Mouse (Mus musculus) frontal cortex, adult 2 months (tissue): Measurements from ENCODE around the gene Grik1. TPM values are rescaled to one million over a fixed set of nuclear protein-coding genes. Genes with fewer than 3 reads are reported as not detected.

Experiments used
- DNase-seq, 2 experiments: peaks; one replicate each; pipeline ENCODE4 v3.0.0; 2022; ENCODE audit warnings: low spot score in 1 of 2; ENCODE audit errors: extremely low spot score in 1 of 2
- polyA plus RNA-seq: library from polyadenylated mRNA; depleted of rRNA; stranded (reverse); fragments of >200 nt; gene quantifications from 2 replicates; pipeline ENCODE4 v1.2.3, GENCODE M21; 2012; rRNA removed

The Grik1 gene
- 13.5 and 14.6 TPM in 2 replicates for polyA plus RNA-seq

DNA sequence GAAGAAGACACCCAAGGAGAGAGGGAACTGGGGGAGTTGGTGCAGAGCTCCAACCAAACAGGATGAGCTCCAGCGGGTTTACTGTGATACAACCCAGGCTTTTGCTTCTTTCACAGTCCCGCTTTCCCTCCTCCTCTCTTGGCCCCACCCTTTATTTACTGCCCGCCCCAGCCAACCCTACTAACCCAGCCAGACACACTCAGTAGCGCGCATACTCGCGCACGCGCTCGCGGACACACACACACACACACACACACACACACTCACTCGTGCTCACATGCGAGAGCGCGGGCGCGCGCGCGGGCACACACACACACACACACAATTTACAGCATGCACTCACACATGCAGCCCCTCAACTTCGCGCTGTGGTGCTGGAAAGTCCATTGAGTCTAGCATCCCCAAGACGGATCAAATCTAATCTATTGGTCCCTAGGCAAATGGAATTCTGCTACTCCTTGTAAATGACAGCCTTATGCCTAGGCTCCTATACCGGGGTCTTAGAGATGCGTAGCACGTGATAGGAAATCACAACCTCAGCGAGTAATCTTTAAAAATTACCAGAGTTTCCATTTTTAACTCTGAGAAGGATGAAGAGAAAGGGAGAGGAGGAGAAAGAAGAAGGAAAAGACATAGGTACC, at the start of gene Grik1:
TSS of gene Grik1 (minus strand) at position 134 of the 641 bp plus-strand sequence.
- peak in 1 of 2 experiments; percentile 46 for DNase-seq

DNA sequence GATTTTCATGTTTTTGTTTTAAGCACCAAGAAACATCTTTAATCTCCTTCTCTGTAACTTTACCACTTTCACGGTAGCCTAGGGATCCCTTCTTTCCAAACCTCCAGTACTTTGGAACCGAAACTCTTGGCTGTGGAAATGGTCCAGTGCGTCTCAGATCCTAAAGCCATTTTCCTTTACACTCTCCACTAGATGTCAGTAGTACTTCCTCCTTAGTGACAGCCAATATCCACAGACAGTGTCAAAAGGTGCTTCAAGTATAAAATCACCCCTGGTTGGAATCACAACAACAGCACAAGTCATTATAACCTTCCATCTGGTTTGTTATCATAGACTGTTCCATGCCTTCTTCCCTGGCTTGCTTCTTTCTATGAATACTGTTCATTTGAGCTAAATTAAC, 4.1 kb upstream of the Grik1 start:
- DNase-seq = peak in 1 of 2 experiments; percentile 14

DNA sequence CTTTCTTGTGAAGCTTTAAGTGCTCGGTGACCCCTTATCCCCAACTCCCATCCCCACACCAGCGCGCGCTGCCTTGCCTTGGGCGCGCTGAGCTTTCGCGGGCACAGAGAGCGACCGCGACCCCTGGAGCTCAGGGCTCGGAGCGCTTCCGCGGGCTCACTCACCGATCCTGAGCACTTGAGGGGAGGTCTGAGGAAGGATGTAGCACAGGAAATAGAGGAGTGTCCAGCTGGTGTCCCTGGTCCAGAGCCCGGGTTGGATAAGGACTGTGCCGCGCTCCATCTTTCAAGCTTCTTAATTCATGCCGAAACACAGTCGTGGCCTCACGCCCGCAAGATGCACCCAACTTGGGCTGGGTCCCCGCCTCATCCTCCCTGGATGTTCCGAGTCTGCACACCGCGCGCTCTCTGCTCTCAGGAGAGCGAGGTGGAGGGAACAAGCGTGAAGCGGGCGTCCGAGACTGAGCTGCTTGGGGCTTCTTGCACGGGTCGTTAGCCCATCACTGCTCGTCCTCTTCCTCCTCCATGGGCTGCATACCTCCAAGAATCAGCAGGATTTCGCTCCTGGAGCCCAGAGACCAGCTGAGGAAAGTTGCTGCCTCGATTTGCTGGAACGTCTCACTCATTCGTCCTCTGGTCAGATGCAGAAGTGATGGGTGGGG, 514 bp downstream of the Grik1 start:
- peak in 1 of 2 experiments; percentile 8 for DNase-seq

GRCm38 (mm10) chr16:88258407-88258806, 31.7 kb downstream of the Grik1 start:
- no peak for DNase-seq

DNA sequence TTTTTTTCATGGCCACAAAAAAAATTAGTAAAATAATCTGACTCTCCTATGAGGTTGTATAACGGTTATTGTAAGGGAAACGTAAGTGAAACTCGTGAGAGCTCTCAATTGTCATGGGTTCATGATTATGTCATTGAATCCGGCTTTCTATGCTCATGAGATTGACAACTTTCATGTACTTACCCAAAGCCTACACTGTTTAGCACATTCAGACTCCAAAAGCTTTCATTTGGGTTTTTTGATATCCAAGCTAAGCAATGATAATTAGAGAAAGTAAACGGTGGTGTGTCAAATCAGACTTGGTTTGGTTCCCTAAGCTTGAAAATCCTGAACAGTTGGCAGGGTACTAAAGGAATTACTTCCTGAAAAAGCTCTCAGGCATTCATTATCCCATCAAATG, 33.0 kb downstream of the Grik1 start:
- DNase-seq = no peak

DNA sequence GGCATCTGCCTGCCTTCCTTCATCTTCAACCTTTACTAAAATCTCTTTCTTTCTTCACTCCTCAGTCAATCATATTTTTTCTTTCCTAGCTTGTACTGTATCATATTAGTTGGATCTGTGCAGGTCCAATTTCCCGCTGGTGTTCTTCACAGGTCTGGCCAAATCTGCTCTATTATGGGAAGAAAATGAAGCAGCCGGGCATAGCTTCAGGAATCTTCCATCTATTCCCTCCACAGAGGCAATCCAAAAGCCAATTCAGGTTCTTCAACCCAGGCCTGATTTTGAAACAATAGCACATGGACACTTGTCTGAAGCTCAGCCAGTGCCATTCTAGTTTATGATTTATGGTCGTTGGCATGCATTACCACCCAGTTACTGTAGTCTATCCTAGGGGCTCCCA, 34.0 kb downstream of the Grik1 start:
- DNase-seq = no peak

- DNase-seq = no peak
These were observed 37.4 kb downstream of the Grik1 start for GRCm38 (mm10) chr16:88252676-88253075.

GRCm38 (mm10) chr16:88251049-88251448, 39.0 kb downstream of the Grik1 start:
- no peak for DNase-seq

GRCm38 (mm10) chr16:88249825-88250224, 40.2 kb downstream of the Grik1 start:
- DNase-seq = no peak

DNA sequence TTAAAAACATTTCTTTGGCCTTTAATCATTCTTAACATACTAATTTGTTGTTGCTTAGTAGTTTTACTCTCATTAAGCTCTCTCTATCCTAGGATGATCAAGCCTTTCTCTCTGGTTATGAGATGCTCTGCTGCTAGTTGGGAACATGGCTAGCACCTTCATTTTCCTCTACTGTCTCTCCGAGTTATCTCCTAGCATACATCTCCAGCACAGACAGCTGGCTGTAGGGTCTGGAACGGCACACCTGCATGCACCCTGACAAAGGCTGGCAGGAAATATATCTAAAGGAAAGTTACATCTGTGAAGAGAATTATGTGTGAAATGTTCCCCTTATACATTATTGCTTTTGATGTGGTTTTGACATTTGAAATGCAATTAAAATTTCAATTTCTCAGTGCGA, 42.5 kb downstream of the Grik1 start:
- no peak for DNase-seq

- no peak for DNase-seq
These were observed 45.4 kb downstream of the Grik1 start for GRCm38 (mm10) chr16:88244658-88245057.

DNA sequence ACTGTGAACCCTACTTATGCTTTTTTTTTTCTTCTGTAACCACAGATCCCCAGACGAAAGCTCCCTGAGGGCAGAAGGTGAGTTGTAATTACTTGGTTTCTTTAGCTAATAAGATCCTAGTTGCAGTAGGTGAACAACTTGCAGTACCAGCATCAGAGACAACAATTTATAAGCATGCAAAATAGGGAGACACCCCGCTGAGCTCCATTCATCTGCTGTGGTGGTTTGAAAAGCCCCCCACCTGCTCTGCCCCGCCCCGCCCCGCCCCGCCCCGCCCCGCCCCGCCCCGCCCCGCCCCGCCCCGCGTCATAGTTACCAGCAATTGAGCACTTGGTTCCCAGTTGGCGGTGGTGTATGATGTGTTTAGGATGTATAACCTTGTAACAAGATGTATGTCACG, 64.4 kb downstream of the Grik1 start:
- DNase-seq = no peak

- DNase-seq = no peak
These were observed 68.1 kb downstream of the Grik1 start for GRCm38 (mm10) chr16:88221932-88222331.

DNA sequence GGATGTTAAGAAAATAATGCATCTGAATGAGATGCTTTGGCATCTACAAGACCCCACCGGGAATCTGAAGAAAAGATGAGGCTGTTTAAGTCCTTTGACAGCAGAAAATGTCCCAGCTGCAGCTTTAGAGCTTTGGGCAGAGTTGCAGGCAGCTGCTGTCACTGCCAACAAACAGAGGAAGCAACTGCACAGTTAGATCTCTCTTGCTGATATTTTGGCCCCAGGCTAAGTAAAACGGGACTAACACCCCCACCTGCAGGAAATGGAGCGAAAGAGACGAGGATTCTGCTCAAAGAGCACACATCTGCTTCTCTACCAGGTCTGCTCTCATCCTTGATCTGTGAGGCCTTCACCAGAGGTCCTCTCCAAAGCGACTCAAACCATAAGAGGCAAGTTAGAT, 77.5 kb downstream of the Grik1 start:
- DNase-seq = no peak

DNA sequence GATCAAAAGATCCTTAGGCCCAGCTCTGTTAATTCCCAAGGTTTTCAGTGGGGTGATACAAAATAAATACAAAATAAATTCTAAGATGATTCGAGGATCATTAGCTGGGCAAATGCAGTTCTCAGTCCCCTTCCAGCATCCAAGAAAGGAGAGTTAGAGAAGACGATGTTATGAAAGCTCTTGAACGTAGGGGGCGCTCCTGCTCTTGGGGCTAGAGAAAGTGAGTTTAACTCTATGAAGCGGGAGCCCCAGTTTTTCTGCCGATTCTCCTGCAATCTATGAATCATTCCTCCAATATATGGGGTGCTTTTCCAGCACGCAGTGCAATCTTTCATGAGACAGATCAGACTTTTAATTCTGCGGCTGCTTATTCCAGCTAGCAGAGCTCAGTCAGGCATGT, 78.2 kb downstream of the Grik1 start:
- DNase-seq = peak in 1 of 2 experiments; percentile 57

- peak; percentile 25 to 86 for DNase-seq
These were observed 85.7 kb downstream of the Grik1 start for GRCm38 (mm10) chr16:88204400-88204799.

- no peak for DNase-seq
These were observed 86.1 kb downstream of the Grik1 start for GRCm38 (mm10) chr16:88203985-88204384.

- DNase-seq = peak; percentile 18 to 55
These were observed 102.5 kb downstream of the Grik1 start for GRCm38 (mm10) chr16:88187433-88188037.

- no peak for DNase-seq
These were observed 111.3 kb downstream of the Grik1 start for GRCm38 (mm10) chr16:88178813-88179212.

GRCm38 (mm10) chr16:88177364-88177763, 112.7 kb downstream of the Grik1 start:
- DNase-seq = no peak

DNA sequence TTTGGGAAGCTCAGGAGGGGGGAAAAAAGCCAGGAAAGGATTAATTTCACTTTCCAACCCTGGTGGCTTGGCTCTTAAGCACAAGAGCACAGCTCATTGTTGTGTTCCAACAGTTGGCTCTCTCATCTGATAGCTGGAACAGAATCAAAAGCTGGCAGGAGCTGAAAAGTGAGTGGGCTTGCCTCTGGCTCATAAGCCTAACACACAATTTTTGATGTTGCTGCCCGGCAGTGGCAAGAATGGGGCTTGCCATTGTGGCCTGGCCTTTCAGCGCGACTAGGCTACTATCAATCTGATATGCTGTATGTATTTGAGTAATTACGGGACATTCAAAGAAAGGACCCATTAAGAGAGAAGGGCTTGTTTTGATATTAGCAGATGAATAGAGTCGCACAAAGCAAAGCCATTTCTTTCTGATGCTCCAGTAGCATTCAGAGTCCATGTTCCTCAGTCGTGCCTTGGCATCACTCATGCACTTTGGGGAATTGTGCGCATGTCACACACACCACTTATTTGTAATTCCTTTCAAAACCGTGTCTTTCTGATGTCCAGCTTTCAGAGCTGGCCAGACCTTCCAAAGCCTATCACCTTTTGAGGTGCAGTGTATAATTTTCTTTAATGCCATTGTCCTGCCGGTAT, 115.9 kb downstream of the Grik1 start:
- peak; percentile 17 to 73 for DNase-seq
